Comparison of ENCODE assay signal across 8 mouse cellular contexts in genomic region chr5:136245541-136246451, GRCm38 (mm10). TPM values are rescaled to one million over a fixed set of nuclear protein-coding genes. Genes with fewer than 3 reads are reported as not detected.
DNase-seq lines count a peak whose midpoint lies in the region; ATAC-seq and TF ChIP-seq lines count a peak whose summit lies in the region.

No protein-coding gene starts in this region.

- H3K9me3 ChIP-seq in lung, embryonic 16.5 days (ENCODE audit: control insufficient read depth, low read length), result no peaks in the 10 kb centered on the region
- H3K9me3 ChIP-seq in forebrain, embryonic 10.5 days, result no peaks in the 10 kb centered on the region
- H3K9me3 ChIP-seq in limb, embryonic 14.5 days (ENCODE audit: control insufficient read depth, low read length), result no peaks in the 10 kb centered on the region

- no peak for DNase-seq in lung, postnatal 10 days
- no peak for DNase-seq in forebrain, embryonic 10.5 days (ENCODE audit: extremely low spot score, low spot score)
- no peak for DNase-seq in limb, embryonic 14.5 days (ENCODE audit: low spot score)
- no peak for DNase-seq in frontal cortex, postnatal 14 days (ENCODE audit: low spot score in 2 of 2)

- H3K4me2 ChIP-seq in lung, embryonic 16.5 days (ENCODE audit: low read depth, low read length), result peak overlapping the region; percentile 93
- peak overlapping the region; percentile 95 for H3K4me2 ChIP-seq in limb, embryonic 14.5 days (replicated peaks; ENCODE audit: low read depth, low read length, severe bottlenecking)

- no peaks in the 10 kb centered on the region for H3K27me3 ChIP-seq in lung, embryonic 16.5 days (ENCODE audit: control insufficient read depth, insufficient read depth, low read depth, low read length)
- H3K27me3 ChIP-seq in forebrain, embryonic 10.5 days (ENCODE audit: poor library complexity, severe bottlenecking), result peaks cover 15% of the 10 kb centered on the region; the same call in 1 of the 2 replicates
- no peaks in the 10 kb centered on the region for H3K27me3 ChIP-seq in limb, embryonic 14.5 days (ENCODE audit: control insufficient read depth, insufficient read depth, low read length)
- H3K27me3 ChIP-seq in small intestine, adult 2 months (ENCODE audit: control insufficient read depth, insufficient read depth, low read length), result peaks cover 12% of the 10 kb centered on the region

- no peaks in the 10 kb centered on the region for H3K36me3 ChIP-seq in lung, embryonic 16.5 days (ENCODE audit: control insufficient read depth, insufficient read depth, low read length)
- peaks cover 22% of the 10 kb centered on the region for H3K36me3 ChIP-seq in forebrain, embryonic 10.5 days (replicated peaks)
- H3K36me3 ChIP-seq in limb, embryonic 14.5 days (ENCODE audit: control insufficient read depth, insufficient read depth, low read length), result peaks cover 4% of the 10 kb centered on the region; the same call in 1 of the 2 replicates
- H3K36me3 ChIP-seq in small intestine, adult 2 months (ENCODE audit: control insufficient read depth, insufficient read depth, low read length), result 0 out of 2 replicates have a peak, but pooled peaks cover 1% of the 10 kb centered on the region

- peak overlapping the region; percentile 88 for H3K27ac ChIP-seq in lung, embryonic 16.5 days (ENCODE audit: low read length)
- peak overlapping the region; percentile 91 for H3K27ac ChIP-seq in forebrain, embryonic 10.5 days
- H3K27ac ChIP-seq in limb, embryonic 14.5 days (replicated peaks; ENCODE audit: low read depth, low read length), result no peak overlapping the region
- peak overlapping the region; percentile 25; the same call in 1 of the 2 replicates for H3K27ac ChIP-seq in small intestine, adult 2 months (ENCODE audit: insufficient read depth, low read depth, low read length)

- peak overlapping the region; percentile 81 for H3K9ac ChIP-seq in lung, embryonic 16.5 days (ENCODE audit: low read length)
- H3K9ac ChIP-seq in limb, embryonic 14.5 days (ENCODE audit: low read depth, low read length, severe bottlenecking), result peak overlapping the region; percentile 70; the same call in 1 of the 2 replicates

- WGBS in lung, embryonic 16.5 days, result 15% methylated on average over 15 of the region's 15 CpGs
- WGBS in forebrain, embryonic 10.5 days, result 12% methylated on average over 15 of the region's 15 CpGs
- 9% methylated on average over 15 of the region's 15 CpGs for WGBS in limb, embryonic 14.5 days
- 36% methylated on average over 15 of the region's 15 CpGs for WGBS in small intestine, adult 2 months

- TF ChIP-seq CTCF in small intestine, adult 2 months (IDR thresholded peaks at IDR 0.05; ENCODE audit: extremely low read depth, insufficient read length, insufficient replicate concordance, low read depth, low read length), result no peak

- peaks cover 14% of the 10 kb centered on the region for H3K4me1 ChIP-seq in lung, embryonic 16.5 days (replicated peaks; ENCODE audit: control insufficient read depth, insufficient read depth, low read length)
- H3K4me1 ChIP-seq in forebrain, embryonic 10.5 days, result peaks cover 55% of the 10 kb centered on the region
- H3K4me1 ChIP-seq in limb, embryonic 14.5 days (ENCODE audit: control insufficient read depth, insufficient read depth, low read length), result peaks cover 17% of the 10 kb centered on the region
- peaks cover 9% of the 10 kb centered on the region for H3K4me1 ChIP-seq in small intestine, adult 2 months (ENCODE audit: control insufficient read depth, insufficient read depth, insufficient read length, low read length)

- H3K4me3 ChIP-seq in lung, embryonic 16.5 days (ENCODE audit: low read length), result peak overlapping the region; percentile 75
- peak overlapping the region; percentile 93 for H3K4me3 ChIP-seq in forebrain, embryonic 10.5 days
- peak overlapping the region; percentile 76 for H3K4me3 ChIP-seq in limb, embryonic 14.5 days (replicated peaks; ENCODE audit: low read length)
- H3K4me3 ChIP-seq in small intestine, adult 2 months (ENCODE audit: low read depth, low read length), result peak overlapping the region; percentile 87

- no peak for ATAC-seq in lung, embryonic 16.5 days (ENCODE audit: low read depth)
- no peak for ATAC-seq in limb, embryonic 14.5 days (ENCODE audit: low FRiP score, low read depth)
- ATAC-seq in erythroid progenitor cell, adult 5-6 weeks (replicated peaks; ENCODE audit: low FRiP score, poor library complexity, severe bottlenecking), result no peak
- ATAC-seq in frontal cortex, adult (ENCODE audit: low TSS enrichment), result no peak; the same call in 1 of the 2 replicates

- no peak for TF ChIP-seq POLR2A in limb, embryonic 14.5 days (IDR thresholded peaks at IDR 0.05; ENCODE audit: borderline replicate concordance, extremely low read depth, insufficient read depth, insufficient read length)
- TF ChIP-seq POLR2A in small intestine, adult 2 months (IDR thresholded peaks at IDR 0.05; ENCODE audit: low read depth, low read length), result no peak

RNA-seq across cellular contexts. Expression of gene Sh2b2, which starts 0.6 kb away (rescaled TPM):
- polyA plus RNA-seq in lung, embryonic 16.5 days (2015; fragmentation: Nextera tagmentation; extraction: Ambion mirVana), result 3.8 and 4.9 TPM in 2 replicates
- polyA plus RNA-seq in forebrain, embryonic 10.5 days (2016; fragmentation: Nextera tagmentation; extraction: Ambion mirVana), result 12.5 and 13.1 TPM in 2 replicates
- polyA plus RNA-seq in limb, embryonic 14.5 days (2012; rRNA removed), result 14.6 and 19.7 TPM in 2 replicates
- 6.3 and 9.0 TPM in 2 replicates for polyA plus RNA-seq in limb, embryonic 14.5 days (2014; fragmentation: Nextera tagmentation; extraction: Ambion mirVana)
- polyA plus RNA-seq in small intestine, adult 2 months (2012; rRNA removed), result 3.2 and 7.3 TPM in 2 replicates
- 4.0 and 7.5 TPM in 2 replicates for total RNA-seq in erythroid progenitor cell, adult 5-6 weeks (2015; ENCODE audit: low replicate concordance)
- 0.13 and 2.3 TPM in 2 replicates for total RNA-seq in erythroid progenitor cell, adult 5-6 weeks (2017; ENCODE audit: low replicate concordance)

RNA-seq across cellular contexts. Expression of gene Prkrip1, which starts 47.0 kb away (rescaled TPM):
- polyA plus RNA-seq in lung, embryonic 16.5 days (2015; fragmentation: Nextera tagmentation; extraction: Ambion mirVana), result 45.7 and 52.9 TPM in 2 replicates
- polyA plus RNA-seq in forebrain, embryonic 10.5 days (2016; fragmentation: Nextera tagmentation; extraction: Ambion mirVana), result 62.3 and 69.2 TPM in 2 replicates
- 20.4 and 32.4 TPM in 2 replicates for polyA plus RNA-seq in limb, embryonic 14.5 days (2012; rRNA removed)
- polyA plus RNA-seq in limb, embryonic 14.5 days (2014; fragmentation: Nextera tagmentation; extraction: Ambion mirVana), result 52.3 and 53.0 TPM in 2 replicates
- 5.5 and 8.4 TPM in 2 replicates for polyA plus RNA-seq in small intestine, adult 2 months (2012; rRNA removed)
- 1.8 and 2.5 TPM in 2 replicates for total RNA-seq in erythroid progenitor cell, adult 5-6 weeks (2015; ENCODE audit: low replicate concordance)
- total RNA-seq in erythroid progenitor cell, adult 5-6 weeks (2017; ENCODE audit: low replicate concordance), result 23.2 and 25.9 TPM in 2 replicates
